Mouse (Mus musculus): ENCODE results near the gene Tmem59.

Tmem59 gene

DNA sequence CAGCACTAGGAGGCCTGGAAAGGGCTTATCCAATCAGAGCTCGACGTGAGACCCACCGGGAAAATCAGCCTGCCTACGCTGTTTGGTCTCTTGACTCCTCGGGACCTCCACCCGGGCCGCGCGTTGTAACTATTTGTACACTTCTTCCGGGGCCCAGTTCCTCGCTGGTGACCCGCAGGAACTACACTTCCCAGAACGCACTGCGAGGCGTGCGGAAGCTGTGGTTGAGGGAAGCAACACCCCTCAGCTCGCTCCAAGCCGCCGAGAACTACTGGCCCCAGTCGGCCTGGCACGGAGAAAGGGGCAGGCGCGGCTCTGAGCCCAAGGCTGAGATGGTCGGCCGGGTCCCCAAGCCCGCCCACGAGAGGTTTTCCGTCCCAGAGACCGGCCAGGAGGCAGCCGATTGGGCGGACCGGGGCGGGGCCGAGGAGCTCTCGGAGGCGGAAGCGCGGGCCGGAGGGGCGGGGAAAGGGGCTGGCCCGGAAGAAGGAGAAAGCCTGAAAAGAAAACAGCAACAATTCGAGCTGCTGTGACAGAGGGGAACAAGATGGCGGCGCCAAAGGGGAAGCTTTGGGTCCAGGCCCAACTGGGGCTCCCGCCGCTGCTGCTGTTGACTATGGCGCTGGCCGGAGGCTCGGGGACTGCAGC is at the start of gene Tmem59:
Tmem59 (plus strand) TSS at position 218 of the 648 bp plus-strand sequence.
- WGBS, result 1% methylated on average over 49 of the region's 49 CpGs

GRCm38 (mm10) chr4:107129373-107129772 is 48.8 kb upstream of the Tmem59 start:
- WGBS, result 90% methylated on average over 8 of the region's 8 CpGs

GRCm38 (mm10) chr4:107130534-107130933 is 47.7 kb upstream of the Tmem59 start:
- 31% methylated on average over 9 of the region's 9 CpGs for WGBS

GRCm38 (mm10) chr4:107134891-107135290 is 43.3 kb upstream of the Tmem59 start:
- 98% methylated on average over 3 of the region's 3 CpGs for WGBS

GRCm38 (mm10) chr4:107135663-107136062 is 42.5 kb upstream of the Tmem59 start:
- WGBS, result 84% methylated on average over 5 of the region's 5 CpGs

- 64% methylated on average over 3 of the region's 3 CpGs for WGBS
These were observed 41.7 kb upstream of the Tmem59 start for GRCm38 (mm10) chr4:107136531-107136930.

- 71% methylated on average over 37 of the region's 37 CpGs for WGBS
These were observed 39.0 kb upstream of the Tmem59 start for GRCm38 (mm10) chr4:107138948-107139835.

DNA sequence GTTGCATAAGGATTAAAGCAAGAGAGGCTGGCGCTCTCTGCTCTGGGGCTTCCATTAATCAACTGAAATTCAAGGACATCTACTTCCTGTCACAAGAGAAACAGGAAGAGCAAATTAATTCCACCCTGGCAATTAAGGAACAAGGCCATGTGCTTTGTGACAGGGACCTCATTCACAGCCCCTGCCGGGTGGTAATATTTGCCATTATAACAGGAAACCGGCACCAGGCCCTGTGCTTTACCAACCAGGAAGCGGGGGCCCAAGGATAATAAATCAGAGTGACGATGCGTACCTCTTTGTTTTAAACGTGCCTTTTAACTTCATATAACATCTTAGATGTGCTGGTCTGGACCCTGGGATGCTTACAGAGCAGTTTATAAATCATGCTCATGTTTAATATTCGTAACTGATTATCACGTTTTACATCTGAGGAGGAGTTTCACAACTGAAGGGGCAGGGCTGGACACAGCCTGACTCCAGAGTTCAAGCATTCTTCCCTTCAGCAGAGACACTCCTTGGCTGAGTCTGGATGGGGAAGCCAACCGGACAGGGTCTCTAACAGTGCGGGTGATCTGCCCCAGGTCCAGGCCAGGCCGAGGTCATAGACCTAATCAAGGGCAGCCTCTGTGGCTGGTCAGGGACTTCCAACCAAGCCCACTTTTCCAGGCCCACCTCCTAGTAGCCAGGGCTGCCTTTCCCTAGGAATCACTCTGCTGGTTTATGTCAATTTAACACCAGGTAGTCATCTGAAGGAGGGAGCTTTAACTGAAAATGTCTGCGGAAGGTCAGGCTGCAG is 38.2 kb upstream of the Tmem59 start:
- WGBS, result 75% methylated on average over 13 of the region's 13 CpGs

DNA sequence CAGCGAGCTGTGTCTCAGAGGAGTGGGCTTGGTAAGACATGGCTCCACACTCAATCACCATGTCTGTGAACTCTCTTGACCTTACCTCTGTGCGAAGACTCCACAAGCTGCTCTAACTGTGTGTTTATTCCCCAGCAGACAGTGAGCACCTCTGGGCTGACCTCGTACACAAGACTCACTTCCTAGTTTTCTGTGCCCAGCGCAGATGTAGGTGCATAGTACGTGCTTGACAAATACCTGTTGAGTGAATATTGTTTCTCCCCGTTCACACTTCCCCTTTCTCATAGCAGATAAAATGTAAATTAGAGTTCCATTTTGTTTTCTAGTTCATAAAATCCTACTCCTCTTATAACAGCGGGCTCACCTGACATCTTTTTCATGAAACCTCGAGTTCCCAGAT is 34.7 kb upstream of the Tmem59 start:
- 93% methylated on average over 8 of the region's 8 CpGs for WGBS

- WGBS, result 36% methylated on average over 6 of the region's 6 CpGs
These were observed 27.2 kb upstream of the Tmem59 start for GRCm38 (mm10) chr4:107150991-107151390.

DNA sequence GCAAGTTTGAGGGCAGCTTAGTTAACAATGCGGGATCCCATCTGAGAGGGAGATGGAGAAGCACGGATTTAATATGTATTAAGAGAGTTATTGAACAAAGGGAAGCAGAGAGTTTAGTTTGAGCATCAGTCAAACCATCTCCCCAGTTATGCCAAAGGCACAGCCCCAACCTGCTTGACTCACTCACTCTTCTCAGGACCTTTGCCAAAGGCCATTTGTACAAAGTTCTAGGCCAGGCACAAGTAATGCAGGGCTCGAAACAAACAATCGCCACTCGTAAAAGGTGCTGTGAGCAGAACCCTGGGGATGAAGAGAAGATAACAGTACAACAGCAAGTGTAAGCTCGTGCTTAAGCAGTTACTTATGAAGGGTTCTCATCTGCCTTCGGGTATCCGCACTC is 25.6 kb upstream of the Tmem59 start:
- 95% methylated on average over 8 of the region's 8 CpGs for WGBS

- 89% methylated on average over 4 of the region's 4 CpGs for whole genome bisulfite sequencing
These were observed 21.2 kb upstream of the Tmem59 start for GRCm38 (mm10) chr4:107156983-107157401.

- WGBS, result 60% methylated on average over 11 of the region's 11 CpGs
These were observed 18.9 kb upstream of the Tmem59 start for GRCm38 (mm10) chr4:107159166-107159773.

DNA sequence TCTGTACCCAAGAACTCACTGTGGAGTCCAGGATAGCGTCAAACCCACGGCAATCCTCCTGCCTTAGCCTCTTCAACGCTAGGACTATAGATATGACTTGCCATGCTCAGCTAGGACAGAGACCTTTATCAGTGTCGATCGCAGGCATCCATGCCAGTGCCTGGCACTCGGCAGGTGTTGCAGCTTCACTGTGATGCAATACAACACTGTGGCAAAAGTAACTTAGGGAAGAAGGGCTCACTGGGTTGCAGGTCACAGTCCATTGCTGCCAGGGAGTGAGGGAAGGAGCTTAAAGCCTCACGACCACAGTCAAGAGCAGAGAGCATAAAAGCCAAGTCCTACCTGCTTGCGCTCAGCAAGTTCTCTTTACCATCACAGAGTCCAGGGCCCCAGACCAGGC is 18.0 kb upstream of the Tmem59 start:
- WGBS, result 92% methylated on average over 8 of the region's 8 CpGs

GRCm38 (mm10) chr4:107163341-107163740 is 14.9 kb upstream of the Tmem59 start:
- 48% methylated on average over 10 of the region's 10 CpGs for WGBS

DNA sequence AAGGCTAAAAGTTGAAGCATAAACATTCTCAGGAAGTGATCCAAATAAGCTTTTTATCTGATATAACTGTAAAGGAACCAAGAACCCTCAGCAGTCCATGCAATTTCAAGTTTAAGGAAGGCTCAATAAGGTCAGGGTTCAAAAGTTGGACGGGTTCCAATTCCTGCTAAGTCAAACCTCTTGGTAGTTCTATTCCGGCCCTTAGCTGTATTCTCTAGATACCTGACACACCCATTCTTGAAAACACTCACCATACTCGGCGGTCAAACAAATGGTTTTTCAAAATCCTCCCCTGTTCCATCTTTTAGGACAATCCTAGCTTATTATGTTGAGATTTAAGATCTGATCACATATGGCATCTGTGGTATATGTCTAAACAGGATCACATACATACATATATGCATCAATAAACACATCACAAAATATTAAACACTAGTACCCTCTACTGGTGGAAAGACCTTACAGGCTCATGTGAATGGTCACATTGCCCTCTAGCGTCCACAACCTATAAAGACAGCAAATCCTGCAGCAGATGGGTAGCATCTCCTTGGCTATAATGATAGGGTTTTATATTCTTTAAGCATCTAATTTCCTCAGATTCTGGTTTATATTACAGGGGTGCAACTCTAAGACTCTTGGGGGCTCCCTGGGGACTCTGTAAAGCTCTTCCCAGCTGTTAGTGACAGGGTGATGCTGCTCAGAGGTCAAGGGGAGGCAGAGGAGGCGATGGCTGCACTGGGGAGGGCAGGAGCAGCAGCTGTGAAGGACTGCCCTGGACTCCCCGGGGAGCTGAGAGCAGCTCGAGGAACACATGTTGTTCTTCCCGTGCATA is 14.2 kb upstream of the Tmem59 start:
- WGBS, result 26% methylated on average over 9 of the region's 9 CpGs

DNA sequence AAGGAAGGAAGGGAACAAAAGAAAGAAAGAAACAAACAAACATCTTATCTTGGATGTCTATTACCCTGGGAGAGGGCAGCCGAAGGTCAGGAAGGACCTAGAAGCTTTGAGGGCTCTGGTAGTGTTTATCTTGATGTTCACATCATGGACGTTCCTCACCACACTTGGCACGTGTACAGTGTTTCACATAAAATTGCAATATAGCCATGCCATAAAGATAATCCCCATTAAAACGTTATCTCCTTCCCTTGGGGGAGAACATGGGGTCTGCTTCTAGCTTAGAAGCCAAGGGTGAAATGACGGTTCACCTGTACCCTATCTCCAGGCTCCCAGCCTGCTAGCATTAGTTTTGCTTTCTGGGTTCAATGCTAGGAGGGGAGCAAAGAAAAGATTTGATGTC is 11.5 kb upstream of the Tmem59 start:
- WGBS, result 81% methylated on average over 5 of the region's 5 CpGs

DNA sequence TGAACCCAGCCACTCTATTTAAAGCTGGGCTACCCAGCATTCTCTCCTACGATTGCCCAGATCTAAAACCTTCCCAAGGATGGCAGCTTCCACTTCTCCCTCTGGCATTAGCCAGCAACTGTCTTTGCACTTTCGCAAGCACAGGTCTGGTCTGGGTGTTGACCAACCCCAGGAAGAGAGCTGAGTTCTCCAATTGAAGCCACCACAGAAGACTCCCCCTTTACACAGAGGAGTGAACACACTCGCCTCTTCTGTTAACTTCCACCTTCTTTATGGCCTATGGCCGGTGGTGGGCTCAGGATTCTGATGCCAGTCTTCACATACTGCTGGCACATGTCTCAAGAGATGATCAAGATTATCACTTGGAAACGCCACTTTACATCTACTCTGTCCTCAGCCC is 10.4 kb upstream of the Tmem59 start:
- 91% methylated on average over 5 of the region's 5 CpGs for WGBS

- 39% methylated on average over 11 of the region's 11 CpGs for WGBS
These were observed 693 bp upstream of the Tmem59 start for GRCm38 (mm10) chr4:107177506-107177905.

GRCm38 (mm10) chr4:107178830-107179490 is 761 bp downstream of the Tmem59 start, which contains the start of gene Tceanc2:
TSS of gene Tceanc2 (minus strand) at chr4:107179116.
- WGBS, result under 1% methylated on average over 47 of the region's 47 CpGs
